Mouse (Mus musculus): ENCODE results near the gene Gnl3. TPM values are rescaled to one million over a fixed set of nuclear protein-coding genes. Genes with fewer than 3 reads are reported as not detected.
A peak's percentile ranks its signal among the peaks of the same experiment; 100 is the strongest.

The Gnl3 gene
- total RNA-seq (2014; rRNA removed), result 37.8 and 42.8 TPM in 2 replicates
- 57.7 and 70.5 TPM in 2 replicates for polyA plus RNA-seq (2015; fragmentation: Nextera tagmentation; extraction: Ambion mirVana)

GRCm38 (mm10) chr14:31018860-31019291 lies at the start of gene Gnl3, which contains the start of gene Pbrm1:
Gnl3 (minus strand) TSS chr14:31019152.
Pbrm1 (plus strand) TSS chr14:31019138.
- TF ChIP-seq CTCF (IDR thresholded peaks at IDR 0.05), result peak; percentile 58
- WGBS, result under 1% methylated on average over 33 of the region's 53 CpGs
- peak within 1 kb of the TSS; percentile 89 for H3K9ac ChIP-seq (replicated peaks; ENCODE audit: low read length, poor library complexity, severe bottlenecking)
- peak; percentile 97 for DNase-seq (ENCODE audit: low spot score)
- no peaks in the 10 kb centered on the region for H3K27me3 ChIP-seq (ENCODE audit: insufficient read depth, low read length)
- H3K4me1 ChIP-seq (ENCODE audit: insufficient read depth, low read length), result peaks cover 11% of the 10 kb centered on the region
- peak within 1 kb of the TSS; percentile 67 for H3K4me2 ChIP-seq (ENCODE audit: low read depth, low read length, poor library complexity, severe bottlenecking)
- peak within 1 kb of the TSS; percentile 78 for H3K4me3 ChIP-seq (ENCODE audit: low read depth, low read length)
- no peaks in the 10 kb centered on the region for H3K9me3 ChIP-seq (ENCODE audit: low read length)
- peaks cover 38% of the 10 kb centered on the region for H3K36me3 ChIP-seq (ENCODE audit: insufficient read depth, low read length)
- peak; percentile 95 for ATAC-seq (ENCODE audit: low FRiP score)
- peak within 1 kb of the TSS; percentile 96 for H3K27ac ChIP-seq (ENCODE audit: low read depth, low read length)

GRCm38 (mm10) chr14:31062277-31062676 lies 43.3 kb upstream of the Gnl3 start:
- no peak for ATAC-seq (ENCODE audit: low FRiP score)
- Histone ChIP-seq H3K36me3 (ENCODE audit: insufficient read depth, low read length) (peaks cover 34% of the 10 kb centered on the region; the same call in 1 of the 2 replicates), H3K27me3 (ENCODE audit: insufficient read depth, low read length) (no peaks in the 10 kb centered on the region), H3K4me1 (ENCODE audit: insufficient read depth, low read length) (no peaks in the 10 kb centered on the region), H3K27ac (ENCODE audit: low read depth, low read length) (no peak overlapping the region), H3K9ac (replicated peaks; ENCODE audit: low read length, poor library complexity, severe bottlenecking) (no peak overlapping the region), H3K4me3 (ENCODE audit: low read depth, low read length) (no peak overlapping the region), H3K4me2 (ENCODE audit: low read depth, low read length, poor library complexity, severe bottlenecking) (no peak overlapping the region), H3K9me3 (ENCODE audit: low read length) (no peaks in the 10 kb centered on the region)
- 82% methylated on average over 1 of the region's 1 CpGs for WGBS
- TF ChIP-seq CTCF (IDR thresholded peaks at IDR 0.05), result peak; percentile 48
- DNase-seq (ENCODE audit: low spot score), result peak; percentile 2

GRCm38 (mm10) chr14:31045817-31046216 lies 26.9 kb upstream of the Gnl3 start:
- Histone ChIP-seq H3K27ac (ENCODE audit: low read depth, low read length) (no peak overlapping the region), H3K4me2 (ENCODE audit: low read depth, low read length, poor library complexity, severe bottlenecking) (no peak overlapping the region), H3K36me3 (ENCODE audit: insufficient read depth, low read length) (peaks cover 35% of the 10 kb centered on the region), H3K4me1 (ENCODE audit: insufficient read depth, low read length) (no peaks in the 10 kb centered on the region), H3K4me3 (ENCODE audit: low read depth, low read length) (no peak overlapping the region), H3K27me3 (ENCODE audit: insufficient read depth, low read length) (no peaks in the 10 kb centered on the region), H3K9me3 (ENCODE audit: low read length) (no peaks in the 10 kb centered on the region), H3K9ac (replicated peaks; ENCODE audit: low read length, poor library complexity, severe bottlenecking) (no peak overlapping the region)
- 97% methylated on average over 1 of the region's 1 CpGs for WGBS
- no peak for TF ChIP-seq CTCF (IDR thresholded peaks at IDR 0.05)
- DNase-seq (ENCODE audit: low spot score) (no peak), ATAC-seq (ENCODE audit: low FRiP score) (no peak)

- no peak for TF ChIP-seq CTCF (IDR thresholded peaks at IDR 0.05)
- H3K36me3 ChIP-seq (ENCODE audit: insufficient read depth, low read length), result peaks cover 30% of the 10 kb centered on the region
These were observed 26.3 kb upstream of the Gnl3 start for GRCm38 (mm10) chr14:31045296-31045695.

GRCm38 (mm10) chr14:31025785-31026184 lies 6.8 kb upstream of the Gnl3 start:
- Histone ChIP-seq H3K4me3 (ENCODE audit: low read depth, low read length) (no peak overlapping the region), H3K4me2 (ENCODE audit: low read depth, low read length, poor library complexity, severe bottlenecking) (no peak overlapping the region), H3K9ac (replicated peaks; ENCODE audit: low read length, poor library complexity, severe bottlenecking) (no peak overlapping the region), H3K27me3 (ENCODE audit: insufficient read depth, low read length) (no peaks in the 10 kb centered on the region), H3K4me1 (ENCODE audit: insufficient read depth, low read length) (no peaks in the 10 kb centered on the region), H3K27ac (ENCODE audit: low read depth, low read length) (no peak overlapping the region), H3K36me3 (ENCODE audit: insufficient read depth, low read length) (peaks cover 32% of the 10 kb centered on the region; the same call in 1 of the 2 replicates), H3K9me3 (ENCODE audit: low read length) (no peaks in the 10 kb centered on the region)
- 77% methylated on average over 3 of the region's 3 CpGs for WGBS
- DNase-seq (ENCODE audit: low spot score) (no peak), ATAC-seq (ENCODE audit: low FRiP score) (no peak)
- TF ChIP-seq CTCF (IDR thresholded peaks at IDR 0.05), result peak; percentile 57

More at GRCm38 (mm10) chr14:31045296-31045695, 26.3 kb upstream of the Gnl3 start:
- no peak overlapping the region for H3K4me2 ChIP-seq (ENCODE audit: low read depth, low read length, poor library complexity, severe bottlenecking)
- H3K9me3 ChIP-seq (ENCODE audit: low read length), result no peaks in the 10 kb centered on the region
- ATAC-seq (ENCODE audit: low FRiP score) (no peak), DNase-seq (ENCODE audit: low spot score) (no peak)
- no peaks in the 10 kb centered on the region for H3K27me3 ChIP-seq (ENCODE audit: insufficient read depth, low read length)
- no peaks in the 10 kb centered on the region for H3K4me1 ChIP-seq (ENCODE audit: insufficient read depth, low read length)
- 97% methylated on average over 5 of the region's 5 CpGs for WGBS
- no peak overlapping the region for H3K27ac ChIP-seq (ENCODE audit: low read depth, low read length)
- H3K4me3 ChIP-seq (ENCODE audit: low read depth, low read length), result no peak overlapping the region
- no peak overlapping the region for H3K9ac ChIP-seq (replicated peaks; ENCODE audit: low read length, poor library complexity, severe bottlenecking)

- no peaks in the 10 kb centered on the region for H3K9me3 ChIP-seq (ENCODE audit: low read length)
- no peak overlapping the region for H3K4me2 ChIP-seq (ENCODE audit: low read depth, low read length, poor library complexity, severe bottlenecking)
- WGBS, result 46% methylated on average over 1 of the region's 1 CpGs
- no peak for ATAC-seq (ENCODE audit: low FRiP score)
- no peak overlapping the region for H3K27ac ChIP-seq (ENCODE audit: low read depth, low read length)
- peaks cover 20% of the 10 kb centered on the region; the same call in 1 of the 2 replicates for H3K36me3 ChIP-seq (ENCODE audit: insufficient read depth, low read length)
- no peak overlapping the region for H3K4me3 ChIP-seq (ENCODE audit: low read depth, low read length)
- H3K4me1 ChIP-seq (ENCODE audit: insufficient read depth, low read length), result peaks cover 11% of the 10 kb centered on the region
- TF ChIP-seq CTCF (IDR thresholded peaks at IDR 0.05), result no peak
- no peaks in the 10 kb centered on the region for H3K27me3 ChIP-seq (ENCODE audit: insufficient read depth, low read length)
- no peak for DNase-seq (ENCODE audit: low spot score)
- no peak overlapping the region for H3K9ac ChIP-seq (replicated peaks; ENCODE audit: low read length, poor library complexity, severe bottlenecking)
These were observed 3.6 kb upstream of the Gnl3 start for GRCm38 (mm10) chr14:31022579-31022978.

Measured in midbrain, postnatal 0 days (tissue).